Mouse (Mus musculus) testis, adult 2 months (tissue): ENCODE data around the gene Hcn4. TPM values are rescaled to one million over a fixed set of nuclear protein-coding genes. Genes with fewer than 3 reads are reported as not detected.
A peak's percentile ranks its signal among the peaks of the same experiment; 100 is the strongest.

ENCODE experiments used
- H3K27ac ChIP-seq: fragments of 200-500 bp; 2 replicates; pipeline ENCODE4 v1.5.1; 2012; ENCODE audit warnings: low read depth, low read length; ENCODE audit not compliant: control insufficient read depth, insufficient read depth
- H3K27me3 ChIP-seq: fragments of 200-500 bp; 2 replicates; pipeline ENCODE4 v1.6.1; 2012; ENCODE audit warnings: mild to moderate bottlenecking, low read length, moderate library complexity; ENCODE audit not compliant: control insufficient read depth, insufficient read depth
- H3K36me3 ChIP-seq: fragments of 200-500 bp; 2 replicates; pipeline ENCODE4 v1.6.1; 2012; ENCODE audit warnings: mild to moderate bottlenecking, low read length; ENCODE audit not compliant: control insufficient read depth, insufficient read depth
- H3K4me1 ChIP-seq: fragments of 200-500 bp; 2 replicates; pipeline ENCODE4 v1.6.1; 2012; ENCODE audit warnings: low read length; ENCODE audit not compliant: control insufficient read depth, insufficient read depth
- H3K4me3 ChIP-seq: fragments of 200-500 bp; 2 replicates; pipeline ENCODE4 v1.5.1; 2012; ENCODE audit warnings: low read depth, mild to moderate bottlenecking, low read length, moderate library complexity, mixed read lengths; ENCODE audit not compliant: control insufficient read depth
- CTCF ChIP-seq: fragments of 200-500 bp; IDR thresholded peaks from 2 replicates; pipeline ENCODE4 v1.5.1; 2012; ENCODE audit warnings: low read depth, mild to moderate bottlenecking, inconsistent platforms, low read length, moderate library complexity; ENCODE audit not compliant: control insufficient read depth, insufficient read depth, insufficient replicate concordance
- POLR2A ChIP-seq: fragments of 200-500 bp; IDR thresholded peaks from 2 replicates; pipeline ENCODE4 v1.6.1; 2012; ENCODE audit warnings: low read depth, mild to moderate bottlenecking, inconsistent platforms, low read length, moderate library complexity; ENCODE audit not compliant: control insufficient read depth
- polyA plus RNA-seq: library from polyadenylated mRNA; depleted of rRNA; stranded (reverse); fragments of >200 nt; gene quantifications from 2 replicates; pipeline ENCODE4 v1.2.3, GENCODE M21; 2012; rRNA removed

Gene Hcn4
- 0.09 and 0.16 TPM in 2 replicates for polyA plus RNA-seq

DNA sequence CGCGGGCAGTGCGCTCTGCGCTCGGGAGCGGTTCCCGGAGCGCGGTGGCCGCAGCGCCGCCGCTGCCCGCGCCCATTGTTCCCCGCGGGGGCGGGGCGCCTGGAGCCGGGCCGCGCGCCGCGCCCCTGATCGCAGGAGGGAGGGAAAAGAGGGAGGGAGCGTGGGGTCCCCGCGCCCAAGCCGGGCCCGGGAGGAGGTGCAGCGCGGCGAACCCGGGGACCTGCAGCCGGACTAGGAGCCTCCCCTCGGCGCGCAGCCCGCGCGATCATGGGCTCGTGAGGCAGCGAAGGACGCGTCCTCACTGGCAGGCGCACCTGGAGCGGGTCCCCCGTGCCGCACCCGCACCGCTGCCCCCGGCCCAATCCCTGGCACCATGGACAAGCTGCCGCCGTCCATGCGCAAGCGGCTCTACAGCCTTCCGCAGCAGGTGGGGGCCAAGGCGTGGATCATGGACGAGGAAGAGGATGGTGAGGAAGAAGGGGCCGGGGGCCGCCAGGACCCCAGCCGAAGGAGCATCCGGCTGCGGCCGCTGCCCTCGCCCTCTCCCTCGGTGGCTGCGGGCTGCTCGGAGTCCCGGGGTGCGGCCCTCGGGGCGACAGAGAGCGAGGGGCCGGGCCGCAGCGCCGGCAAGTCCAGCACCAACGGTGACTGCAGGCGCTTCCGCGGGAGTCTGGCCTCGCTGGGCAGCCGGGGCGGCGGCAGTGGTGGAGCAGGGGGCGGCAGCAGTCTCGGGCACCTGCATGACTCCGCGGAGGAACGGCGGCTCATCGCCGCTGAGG lies at the start of gene Hcn4:
Gene Hcn4, plus strand, starts transcription at position 274 of the 779 bp plus-strand sequence.
- TF ChIP-seq POLR2A (no peak), CTCF (no peak)
- Histone ChIP-seq H3K4me3 (peak within 1 kb of the TSS; percentile 78), H3K4me1 (peaks cover 17% of the 10 kb centered on the region), H3K27ac (no peak within 1 kb of the TSS), H3K36me3 (no peaks in the 10 kb centered on the region), H3K27me3 (no peaks in the 10 kb centered on the region; the same call in 1 of the 2 replicates)

DNA sequence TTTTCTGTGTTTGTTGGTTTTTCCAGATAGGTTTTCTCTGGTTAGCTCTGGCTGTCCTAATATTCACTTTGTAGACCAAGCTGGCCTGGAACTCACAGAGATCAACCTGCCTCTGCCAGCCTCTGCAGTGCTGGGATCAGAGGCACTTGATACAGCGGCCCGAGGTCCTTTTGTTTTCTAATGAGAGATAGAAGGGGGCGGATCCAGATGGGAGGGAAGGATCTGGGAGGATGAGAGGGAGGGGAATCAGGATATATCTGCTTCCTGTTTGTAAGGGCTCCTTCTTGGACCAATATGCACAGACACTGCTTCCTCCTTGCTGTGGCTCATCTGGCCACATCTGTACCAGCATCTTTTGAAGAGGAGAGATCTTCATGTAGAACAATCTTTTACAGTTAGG lies 48.5 kb upstream of the Hcn4 start:
- no peaks in the 10 kb centered on the region for H3K27me3 ChIP-seq
- no peak overlapping the region for H3K4me3 ChIP-seq
- H3K36me3 ChIP-seq: no peaks in the 10 kb centered on the region
- TF ChIP-seq POLR2A (no peak), CTCF (no peak)
- no peaks in the 10 kb centered on the region; the same call in none of the 2 replicates for H3K4me1 ChIP-seq
- no peak overlapping the region for H3K27ac ChIP-seq

GRCm38 (mm10) chr9:58775363-58775762 lies 47.8 kb upstream of the Hcn4 start:
- TF ChIP-seq POLR2A (no peak), CTCF (peak; percentile 25; the same call in 1 of the 2 replicates)

DNA sequence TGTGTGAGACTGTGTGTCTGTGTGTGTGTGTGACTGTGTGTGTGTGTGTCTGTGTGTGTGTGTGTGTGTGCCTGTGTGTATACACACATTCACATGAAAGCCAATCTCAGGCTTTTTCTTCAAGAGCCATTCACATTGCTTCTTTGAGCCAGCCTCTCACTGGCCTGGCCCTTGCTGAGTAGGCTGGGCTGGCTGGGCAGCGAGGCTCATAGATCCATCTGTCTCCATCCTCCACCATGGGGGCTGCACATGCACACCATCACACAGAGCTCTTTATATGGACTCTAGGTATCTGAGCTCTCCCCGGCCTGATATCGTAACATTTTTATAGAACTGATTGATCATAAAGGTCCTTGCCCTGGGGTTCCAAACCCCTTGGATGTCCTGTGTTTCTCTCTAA lies 33.7 kb upstream of the Hcn4 start:
- Histone ChIP-seq H3K27ac (no peak overlapping the region), H3K4me3 (no peak overlapping the region), H3K36me3 (no peaks in the 10 kb centered on the region), H3K4me1 (no peaks in the 10 kb centered on the region), H3K27me3 (no peaks in the 10 kb centered on the region)
- TF ChIP-seq POLR2A (no peak), CTCF (no peak)

More at GRCm38 (mm10) chr9:58775363-58775762, 47.8 kb upstream of the Hcn4 start:
- H3K4me1 ChIP-seq: no peaks in the 10 kb centered on the region; the same call in 1 of the 2 replicates
- no peaks in the 10 kb centered on the region for H3K36me3 ChIP-seq
- no peak overlapping the region for H3K27ac ChIP-seq
- no peak overlapping the region for H3K4me3 ChIP-seq
- no peaks in the 10 kb centered on the region for H3K27me3 ChIP-seq

DNA sequence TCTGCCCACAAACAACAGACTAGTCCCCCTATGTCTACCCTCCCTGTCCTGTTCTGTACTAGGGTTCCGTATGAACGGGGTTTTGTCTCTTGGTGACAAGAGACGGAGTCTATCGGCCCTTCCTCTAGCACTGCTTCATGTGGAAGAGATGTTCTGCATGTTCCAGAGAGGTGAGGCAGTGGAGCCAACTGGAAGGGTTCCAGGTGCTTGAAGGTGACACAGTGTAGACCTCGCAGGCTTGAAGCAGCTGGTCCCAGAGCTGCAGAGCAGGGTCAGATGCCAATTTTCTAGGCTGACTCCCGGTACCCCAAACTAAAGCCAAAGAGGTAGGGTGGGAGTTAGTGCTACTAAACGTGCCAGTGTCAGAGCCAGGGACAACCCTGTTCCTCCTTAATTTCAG lies 25.1 kb upstream of the Hcn4 start:
- no peak for TF ChIP-seq POLR2A
- no peak for TF ChIP-seq CTCF
- H3K36me3 ChIP-seq: no peaks in the 10 kb centered on the region
- H3K27me3 ChIP-seq: no peaks in the 10 kb centered on the region
- H3K4me1 ChIP-seq: no peaks in the 10 kb centered on the region
- no peak overlapping the region for H3K4me3 ChIP-seq
- H3K27ac ChIP-seq: no peak overlapping the region

GRCm38 (mm10) chr9:58801441-58801840 lies 21.8 kb upstream of the Hcn4 start:
- H3K27ac ChIP-seq: no peak overlapping the region
- no peak overlapping the region for H3K4me3 ChIP-seq
- TF ChIP-seq POLR2A (no peak), CTCF (no peak)
- no peaks in the 10 kb centered on the region for H3K36me3 ChIP-seq
- no peaks in the 10 kb centered on the region for H3K27me3 ChIP-seq
- no peaks in the 10 kb centered on the region; the same call in 1 of the 2 replicates for H3K4me1 ChIP-seq

- no peak overlapping the region for H3K27ac ChIP-seq
- H3K4me3 ChIP-seq: no peak overlapping the region
- H3K4me1 ChIP-seq: no peaks in the 10 kb centered on the region; the same call in 1 of the 2 replicates
- TF ChIP-seq CTCF: no peak
- no peak for TF ChIP-seq POLR2A
- H3K36me3 ChIP-seq: no peaks in the 10 kb centered on the region
- no peaks in the 10 kb centered on the region for H3K27me3 ChIP-seq
Observed at GRCm38 (mm10) chr9:58802294-58802693, 20.9 kb upstream of the Hcn4 start.
